Mouse (Mus musculus) forebrain, embryonic 10.5 days (tissue): Measurements from ENCODE around the gene Olfr631. TPM values are rescaled to one million over a fixed set of nuclear protein-coding genes. Genes with fewer than 3 reads are reported as not detected.
A peak's percentile ranks its signal among the peaks of the same experiment; 100 is the strongest.
"Not testable (repeated sequence)": the region's sequence is repeated elsewhere in the genome, so short reads cannot be mapped to it uniquely, and the experiment has no call there.

ENCODE experiments used
- DNase-seq: peaks from one replicate; pipeline ENCODE4 v3.0.0-alpha.2; 2017; ENCODE audit warnings: low spot score; ENCODE audit errors: extremely low spot score
- H3K27ac ChIP-seq: fragments of 300-500 bp; sonication (generic); 2 replicates; pipeline ENCODE4 v1.5.1; 2016; ENCODE audit warnings: mild to moderate bottlenecking
- H3K27me3 ChIP-seq: fragments of 300-500 bp; sonication (generic); 2 replicates; pipeline ENCODE4 v1.6.1; 2016; ENCODE audit warnings: mild to moderate bottlenecking; ENCODE audit not compliant: poor library complexity, severe bottlenecking
- H3K36me3 ChIP-seq: fragments of 300-500 bp; sonication (generic); replicated peaks from 2 replicates; pipeline ENCODE4 v1.6.1; 2016; ENCODE audit warnings: mild to moderate bottlenecking, moderate library complexity
- H3K4me1 ChIP-seq: fragments of 300-500 bp; sonication (generic); 2 replicates; pipeline ENCODE4 v1.6.1; 2016
- H3K4me3 ChIP-seq: fragments of 300-500 bp; sonication (generic); 2 replicates; pipeline ENCODE4 v1.5.1; 2016; ENCODE audit warnings: mild to moderate bottlenecking, moderate library complexity
- H3K9me3 ChIP-seq: fragments of 300-500 bp; sonication (generic); 2 replicates; pipeline ENCODE4 v1.6.1; 2016; ENCODE audit warnings: mild to moderate bottlenecking, moderate library complexity
- WGBS: fragments of 180-500 bp; shearing (Covaris S2); methylation state at CpG from one replicate; pipeline ENCODE4 v1.1.7; 2016; 5-methylcytosine and 5-hydroxymethylcytosine counted together
- polyA plus RNA-seq: library from polyadenylated mRNA; unstranded; fragments of >200 nt; fragmentation: Nextera tagmentation; extraction: Ambion mirVana; gene quantifications from 2 replicates; pipeline ENCODE4 v1.2.1, GENCODE M21; 2016

Gene Olfr631
- not detected in 2 replicates for polyA plus RNA-seq

DNA sequence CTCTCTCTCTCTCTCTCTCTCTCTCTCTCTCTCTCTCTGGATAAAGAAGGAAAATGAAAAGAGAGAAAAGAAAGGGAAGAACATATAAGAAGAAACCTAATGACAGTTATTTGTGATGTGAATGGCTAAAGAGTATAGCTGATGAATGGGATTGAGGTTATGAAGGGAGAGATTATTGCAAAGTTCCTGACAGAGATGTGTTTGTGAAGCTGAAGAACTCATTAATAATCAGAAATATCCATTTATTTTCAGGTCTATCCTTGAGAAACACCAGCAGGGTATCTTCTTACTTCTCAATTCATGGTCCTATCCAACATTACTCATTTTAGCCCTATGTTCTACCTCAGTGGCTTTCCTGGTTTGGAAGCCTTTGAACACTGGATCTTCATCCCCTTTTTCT is at the start of gene Olfr631:
Gene Olfr631, plus strand, starts transcription at position 301 of the 400 bp plus-strand sequence.
- no peak within 1 kb of the TSS for H3K4me3 ChIP-seq
- DNase-seq, result no peak
- H3K27ac ChIP-seq, result no peak within 1 kb of the TSS
- H3K9me3 ChIP-seq, result no peaks in the 10 kb centered on the region
- no peaks in the 10 kb centered on the region for H3K4me1 ChIP-seq
- no peaks in the 10 kb centered on the region for H3K27me3 ChIP-seq
- no peaks in the 10 kb centered on the region for H3K36me3 ChIP-seq

DNA sequence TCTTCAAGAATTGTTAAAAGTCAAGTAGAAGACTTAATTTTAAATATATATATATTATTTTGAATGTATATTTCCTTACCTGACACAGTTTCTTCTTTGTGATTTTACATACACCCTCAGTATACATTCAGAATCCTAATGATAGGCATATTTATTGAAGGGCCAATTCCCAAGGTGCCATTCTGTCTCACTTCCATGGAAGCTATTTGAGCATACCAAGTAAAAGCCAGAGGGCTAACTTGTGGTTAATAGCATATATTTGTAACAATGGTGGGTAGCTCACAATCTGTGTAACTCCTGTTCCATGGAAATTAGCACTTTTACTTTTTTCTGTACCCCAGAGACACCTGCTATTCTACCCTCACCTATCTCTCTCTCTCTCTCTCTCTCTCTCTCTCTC is 42.5 kb upstream of the Olfr631 start, which contains the start of gene Olfr66:
Gene Olfr66, minus strand, starts transcription at position 101 of the 400 bp plus-strand sequence.
- Histone ChIP-seq H3K27me3 (no peaks in the 10 kb centered on the region), H3K27ac (no peak within 1 kb of the TSS), H3K4me1 (no peaks in the 10 kb centered on the region), H3K36me3 (no peaks in the 10 kb centered on the region), H3K9me3 (no peaks in the 10 kb centered on the region), H3K4me3 (no peak within 1 kb of the TSS)
- no peak for DNase-seq

DNA sequence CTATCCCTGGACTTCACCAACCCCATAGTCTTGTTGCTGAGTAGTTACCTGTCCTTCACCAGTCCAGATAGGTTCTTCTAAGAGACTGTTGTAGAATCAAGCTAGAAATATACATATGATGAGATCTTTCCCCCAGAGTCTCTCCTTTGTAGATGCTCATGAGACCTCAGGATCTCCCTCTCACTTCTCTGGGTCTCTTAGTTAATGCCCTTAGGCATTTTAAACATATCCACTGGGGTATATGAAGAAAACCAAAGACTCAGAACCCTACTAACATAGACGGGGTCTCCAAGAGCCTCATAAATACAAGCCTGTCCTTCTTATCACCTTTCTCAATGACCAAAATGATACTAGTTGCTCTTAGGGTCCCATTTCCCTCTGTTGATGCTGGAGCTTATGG is 34.2 kb upstream of the Olfr631 start, which contains the start of gene Olfr64:
Gene Olfr64, minus strand, starts transcription at position 101 of the 400 bp plus-strand sequence.
- Histone ChIP-seq H3K27me3 (no peaks in the 10 kb centered on the region), H3K4me3 (no peak within 1 kb of the TSS), H3K9me3 (no peaks in the 10 kb centered on the region), H3K36me3 (no peaks in the 10 kb centered on the region), H3K4me1 (no peaks in the 10 kb centered on the region), H3K27ac (no peak within 1 kb of the TSS)
- WGBS, result 83% methylated on average over 1 of the region's 1 CpGs
- no peak for DNase-seq

GRCm38 (mm10) chr7:103903187-103903586 is 25.4 kb upstream of the Olfr631 start, which contains the start of gene Olfr65:
TSS of gene Olfr65 (plus strand) at chr7:103903487.
- no peak for DNase-seq
- Histone ChIP-seq H3K4me3 (no peak within 1 kb of the TSS), H3K27me3 (no peaks in the 10 kb centered on the region), H3K9me3 (no peaks in the 10 kb centered on the region), H3K27ac (no peak within 1 kb of the TSS), H3K36me3 (no peaks in the 10 kb centered on the region), H3K4me1 (no peaks in the 10 kb centered on the region)
- WGBS, result 91% methylated on average over 2 of the region's 2 CpGs

- WGBS, result 68% methylated on average over 3 of the region's 3 CpGs
- no peaks in the 10 kb centered on the region for H3K27me3 ChIP-seq
- H3K36me3 ChIP-seq, result no peaks in the 10 kb centered on the region
- 0 out of 2 replicates have a peak overlapping the region, but pooled peaks have one; percentile 44 for H3K27ac ChIP-seq
- H3K9me3 ChIP-seq, result no peaks in the 10 kb centered on the region
- DNase-seq, result no peak
- H3K4me3 ChIP-seq, result no peak overlapping the region
- H3K4me1 ChIP-seq, result no peaks in the 10 kb centered on the region
Observed at GRCm38 (mm10) chr7:103910047-103910446, 18.6 kb upstream of the Olfr631 start.

DNA sequence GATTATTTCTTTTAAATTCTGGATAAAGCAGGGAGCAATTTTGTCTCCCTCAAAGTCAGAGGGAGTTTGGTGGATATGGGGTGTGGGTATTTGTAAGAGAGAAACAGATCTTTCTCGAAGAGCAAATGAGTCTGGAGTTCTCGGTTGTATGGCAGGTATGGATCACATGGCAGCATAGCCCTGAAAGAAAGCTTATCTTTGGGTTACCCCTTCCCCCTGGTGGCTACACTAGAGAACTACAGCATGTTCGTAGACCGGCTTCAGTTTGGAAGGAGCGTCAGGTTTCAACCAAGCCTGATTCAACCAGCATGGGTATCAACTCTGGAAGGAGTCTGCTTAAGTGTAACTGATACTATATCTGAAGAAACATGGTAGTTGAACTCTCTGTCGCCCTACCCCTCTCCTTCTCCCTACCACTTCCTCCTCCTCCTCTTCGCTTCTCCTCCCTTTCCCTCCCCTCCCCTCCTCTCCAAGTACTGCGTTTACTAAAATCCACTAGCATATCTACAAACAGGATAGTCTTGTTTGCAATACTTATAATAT is 15.6 kb upstream of the Olfr631 start:
- no peaks in the 10 kb centered on the region for H3K27me3 ChIP-seq
- no peaks in the 10 kb centered on the region for H3K9me3 ChIP-seq
- H3K36me3 ChIP-seq, result no peaks in the 10 kb centered on the region
- H3K4me1 ChIP-seq, result no peaks in the 10 kb centered on the region
- 44% methylated on average over 8 of the region's 8 CpGs for WGBS
- H3K4me3 ChIP-seq, result no peak overlapping the region
- no peak for DNase-seq
- no peak overlapping the region for H3K27ac ChIP-seq

DNA sequence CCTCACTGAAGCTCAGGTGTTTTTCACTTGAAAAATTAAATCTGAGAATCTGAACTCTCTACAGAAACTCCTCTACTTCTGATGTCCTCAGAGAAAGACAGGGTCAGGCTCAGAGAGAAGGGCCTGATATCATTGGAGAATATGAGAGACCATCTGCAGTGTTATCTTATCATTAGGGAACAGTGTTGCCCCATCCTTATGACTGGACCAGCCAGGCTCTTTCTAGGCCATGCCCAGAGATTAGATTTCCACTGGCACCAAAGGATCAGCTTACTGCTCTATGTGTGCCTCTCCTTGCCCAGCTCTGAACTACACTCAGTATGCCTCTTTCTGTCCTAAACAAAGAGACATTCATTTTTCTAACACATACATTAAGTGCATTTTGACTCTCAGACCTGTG is 13.3 kb upstream of the Olfr631 start:
- Histone ChIP-seq H3K4me1 (no peaks in the 10 kb centered on the region), H3K9me3 (no peaks in the 10 kb centered on the region), H3K36me3 (no peaks in the 10 kb centered on the region), H3K27ac (no peak overlapping the region), H3K4me3 (no peak overlapping the region), H3K27me3 (no peaks in the 10 kb centered on the region)
- no peak for DNase-seq

GRCm38 (mm10) chr7:103934264-103934663 is 5.6 kb downstream of the Olfr631 start, which contains the start of gene Olfr632:
TSS of gene Olfr632 (plus strand) at chr7:103934347.
- Histone ChIP-seq H3K9me3 (no peaks in the 10 kb centered on the region; the same call in 1 of the 2 replicates), H3K4me3 (no peak within 1 kb of the TSS), H3K36me3 (no peaks in the 10 kb centered on the region), H3K27ac (no peak within 1 kb of the TSS), H3K27me3 (no peaks in the 10 kb centered on the region), H3K4me1 (no peaks in the 10 kb centered on the region)
- DNase-seq, result no peak
- WGBS, result 87% methylated on average over 2 of the region's 2 CpGs

DNA sequence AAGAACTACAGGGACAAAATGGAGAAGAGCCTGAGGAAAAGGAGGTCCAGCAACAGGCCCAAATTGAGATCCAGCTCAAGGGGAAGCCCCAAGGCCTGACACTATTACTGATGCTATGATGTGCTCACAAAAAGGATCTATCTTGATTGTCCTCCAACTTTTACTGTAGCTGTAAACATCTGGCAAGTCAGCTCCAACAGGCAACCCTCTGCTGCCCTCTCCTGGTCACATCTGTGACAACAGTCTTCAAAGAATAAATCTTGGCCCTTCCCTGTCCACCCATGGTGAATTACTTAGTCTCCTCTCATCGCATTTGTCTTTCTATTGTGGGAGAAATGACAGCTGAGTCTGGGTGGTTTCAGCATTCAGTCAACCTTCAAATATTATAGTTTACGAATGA is 14.1 kb downstream of the Olfr631 start:
- Histone ChIP-seq H3K9me3 (no peaks in the 10 kb centered on the region; the same call in 1 of the 2 replicates), H3K36me3 (no peaks in the 10 kb centered on the region), H3K27me3 (no peaks in the 10 kb centered on the region), H3K4me1 (no peaks in the 10 kb centered on the region), H3K27ac (no peak overlapping the region), H3K4me3 (no peak overlapping the region)
- WGBS, result 34% methylated on average over 2 of the region's 2 CpGs
- peak; percentile 48 for DNase-seq

DNA sequence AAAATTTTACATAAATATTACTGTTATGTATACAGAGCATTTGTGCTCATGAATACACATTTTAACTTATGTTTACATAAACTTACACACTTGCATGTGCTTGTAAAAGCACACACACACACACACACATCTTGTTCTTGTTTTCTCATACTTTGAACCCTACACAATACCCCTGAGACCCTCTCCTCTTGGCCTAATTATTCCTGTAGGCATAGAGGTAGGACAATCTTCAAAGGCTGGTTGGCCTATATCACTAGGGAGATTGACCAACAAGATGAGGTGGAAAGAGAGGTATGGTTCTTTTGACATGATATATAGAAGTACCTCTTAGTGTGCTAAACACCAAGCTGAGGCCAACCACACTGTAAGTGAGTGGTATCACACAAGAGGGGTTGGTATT is 15.5 kb downstream of the Olfr631 start, which contains the start of gene Olfr633:
Gene Olfr633, plus strand, starts transcription at position 301 of the 400 bp plus-strand sequence.
- Histone ChIP-seq H3K36me3 (no peaks in the 10 kb centered on the region), H3K9me3 (no peaks in the 10 kb centered on the region), H3K4me3 (no peak within 1 kb of the TSS), H3K4me1 (no peaks in the 10 kb centered on the region), H3K27ac (no peak within 1 kb of the TSS), H3K27me3 (no peaks in the 10 kb centered on the region)
- DNase-seq, result no peak

GRCm38 (mm10) chr7:103966873-103967272 is 38.2 kb downstream of the Olfr631 start:
- WGBS, result 97% methylated on average over 22 of the region's 22 CpGs
- not testable (repeated sequence) for H3K27ac ChIP-seq, H3K27me3 ChIP-seq, H3K9me3 ChIP-seq, DNase-seq, H3K36me3 ChIP-seq, H3K4me3 ChIP-seq, H3K4me1 ChIP-seq

DNA sequence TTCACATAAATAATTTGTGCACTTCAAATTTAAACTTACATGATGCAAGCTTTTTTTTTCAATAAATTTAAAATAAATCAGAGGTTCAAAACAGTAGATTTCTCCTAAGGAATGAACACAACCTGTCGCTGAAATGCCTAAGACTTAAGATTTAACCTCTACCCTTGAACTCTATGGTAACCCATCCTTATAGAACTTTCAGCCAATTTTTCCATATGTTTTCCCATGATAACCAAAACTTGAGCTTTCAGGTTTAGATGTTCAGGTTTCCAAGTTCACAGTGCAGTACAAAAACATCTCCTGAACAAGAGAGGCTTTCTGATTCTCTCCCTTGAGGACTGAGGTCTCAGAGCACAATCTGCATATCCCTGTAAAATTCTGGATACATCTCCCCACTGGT is 42.2 kb downstream of the Olfr631 start, which contains the start of gene Olfr635:
Gene Olfr635, plus strand, starts transcription at position 301 of the 400 bp plus-strand sequence.
- Histone ChIP-seq H3K9me3 (no peaks in the 10 kb centered on the region), H3K4me1 (no peaks in the 10 kb centered on the region), H3K36me3 (no peaks in the 10 kb centered on the region), H3K27me3 (no peaks in the 10 kb centered on the region), H3K4me3 (no peak within 1 kb of the TSS), H3K27ac (no peak within 1 kb of the TSS)
- WGBS, result 67% methylated on average over 1 of the region's 1 CpGs
- DNase-seq, result no peak

GRCm38 (mm10) chr7:103971782-103972181 is 43.2 kb downstream of the Olfr631 start:
- Histone ChIP-seq H3K9me3 (no peaks in the 10 kb centered on the region), H3K27me3 (no peaks in the 10 kb centered on the region), H3K4me1 (no peaks in the 10 kb centered on the region), H3K36me3 (no peaks in the 10 kb centered on the region), H3K4me3 (no peak overlapping the region), H3K27ac (no peak overlapping the region)
- 66% methylated on average over 1 of the region's 1 CpGs for whole genome bisulfite sequencing
- no peak for DNase-seq
